Mouse (Mus musculus): ENCODE data around the gene Twsg1.
A peak's percentile ranks its signal among the peaks of the same experiment; 100 is the strongest.
"Not testable (repeated sequence)": the region's sequence is repeated elsewhere in the genome, so short reads cannot be mapped to it uniquely, and the experiment has no call there.

Twsg1 gene

DNA sequence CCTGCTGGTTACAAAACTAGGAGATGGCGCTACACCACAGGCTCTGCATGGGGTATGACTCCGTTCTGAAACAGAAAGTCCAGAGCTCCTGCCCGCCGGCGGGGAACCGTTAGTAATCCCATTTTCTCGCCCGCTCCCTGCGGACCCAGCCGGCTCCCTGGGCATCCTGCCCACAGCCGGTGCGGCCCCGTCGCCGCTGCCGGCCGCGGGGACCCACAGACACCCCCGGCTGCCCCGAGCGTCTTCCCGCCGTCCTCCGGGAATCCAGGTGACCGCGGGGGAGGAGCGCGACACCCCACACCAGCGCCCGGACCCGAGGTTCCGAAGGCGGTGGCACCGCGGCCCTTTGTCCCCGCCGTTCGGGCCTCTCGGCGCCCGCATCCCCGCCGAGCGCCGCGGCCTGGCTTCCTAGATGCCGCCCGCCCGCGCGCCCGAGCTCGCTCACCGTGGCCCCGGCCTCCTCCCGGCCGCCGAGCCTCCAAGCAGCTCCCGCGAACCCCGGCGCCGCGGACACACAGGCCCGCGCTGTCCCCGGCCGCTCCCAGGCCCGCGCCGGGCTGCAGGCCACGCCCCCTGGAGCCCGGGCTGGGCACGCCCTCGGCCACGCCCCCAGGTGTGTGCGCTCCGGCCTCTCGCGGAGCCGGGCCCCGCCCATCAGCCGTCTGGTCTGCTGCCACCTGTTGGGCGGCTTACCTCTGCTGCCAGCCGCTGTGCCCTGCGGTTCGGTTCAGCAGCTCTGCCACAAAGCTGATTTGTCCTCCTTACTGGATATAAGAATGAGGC, at the start of gene Twsg1:
Gene Twsg1, minus strand, starts transcription at position 605 of the 783 bp plus-strand sequence.
- DNase-seq (ENCODE audit: low read depth, low spot score) = peak; percentile 88

DNA sequence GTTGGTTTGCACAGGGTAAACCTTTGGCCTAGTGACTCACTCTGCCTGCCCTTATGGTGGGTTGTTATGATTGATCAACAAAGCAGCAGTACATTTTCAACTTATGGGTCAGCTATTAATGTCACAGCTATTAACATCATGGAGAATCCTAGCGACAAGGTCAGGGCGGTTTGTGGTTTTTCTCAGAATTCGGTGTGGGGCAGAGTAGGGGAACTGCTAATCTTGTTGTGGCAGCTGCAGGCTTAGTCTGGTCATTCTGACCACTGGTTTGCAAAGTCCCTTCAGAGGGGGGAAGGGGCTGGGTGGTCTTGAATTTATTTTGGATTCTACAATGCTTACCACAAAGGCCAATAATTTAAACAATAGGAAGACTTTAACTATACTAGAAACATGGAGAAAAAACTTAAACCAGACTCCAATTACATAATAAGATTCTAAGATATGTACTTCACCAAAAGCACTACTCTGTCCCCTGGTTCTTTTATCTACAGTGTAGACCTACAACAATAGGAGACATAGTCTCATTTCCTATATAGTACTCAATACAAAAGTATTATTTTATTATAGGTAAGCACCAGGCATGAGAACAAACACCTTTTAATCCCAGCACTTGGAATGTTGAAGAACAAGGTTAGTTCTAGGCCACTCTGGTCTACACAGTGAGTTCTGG, 37.3 kb upstream of the Twsg1 start:
- DNase-seq (ENCODE audit: low read depth, low spot score) = no peak

- DNase-seq (ENCODE audit: low read depth, low spot score) = not testable (repeated sequence)
Measured at GRCm38 (mm10) chr17:65976720-65977119, 25.7 kb upstream of the Twsg1 start.

- DNase-seq (ENCODE audit: low read depth, low spot score) = peak; percentile 42
Measured at GRCm38 (mm10) chr17:65967751-65968150, 16.7 kb upstream of the Twsg1 start.

DNA sequence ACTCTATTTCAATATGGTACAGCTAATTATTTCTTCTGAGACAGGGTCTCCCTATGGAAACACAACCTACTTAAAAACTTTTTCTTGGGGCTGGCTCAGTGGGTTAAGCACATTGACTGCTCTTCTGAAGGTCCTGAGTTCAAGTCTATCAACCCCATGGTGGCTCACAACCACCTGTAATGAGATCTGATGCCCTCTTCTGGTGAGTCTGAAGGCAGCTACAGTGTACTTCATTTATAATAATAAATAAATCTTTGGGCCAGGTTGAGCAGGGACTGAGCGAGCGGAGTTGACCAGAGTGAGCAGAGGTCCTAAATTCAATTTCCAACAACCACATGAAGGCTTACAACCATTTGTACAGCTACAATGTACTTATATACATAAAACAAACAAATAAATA, 11.2 kb upstream of the Twsg1 start:
- no peak for DNase-seq (ENCODE audit: low read depth, low spot score)

- no peak for DNase-seq (ENCODE audit: low read depth, low spot score)
Measured at GRCm38 (mm10) chr17:65961606-65962136, 10.6 kb upstream of the Twsg1 start.

GRCm38 (mm10) chr17:65959011-65959410, 8.0 kb upstream of the Twsg1 start:
- DNase-seq (ENCODE audit: low read depth, low spot score) = no peak

DNA sequence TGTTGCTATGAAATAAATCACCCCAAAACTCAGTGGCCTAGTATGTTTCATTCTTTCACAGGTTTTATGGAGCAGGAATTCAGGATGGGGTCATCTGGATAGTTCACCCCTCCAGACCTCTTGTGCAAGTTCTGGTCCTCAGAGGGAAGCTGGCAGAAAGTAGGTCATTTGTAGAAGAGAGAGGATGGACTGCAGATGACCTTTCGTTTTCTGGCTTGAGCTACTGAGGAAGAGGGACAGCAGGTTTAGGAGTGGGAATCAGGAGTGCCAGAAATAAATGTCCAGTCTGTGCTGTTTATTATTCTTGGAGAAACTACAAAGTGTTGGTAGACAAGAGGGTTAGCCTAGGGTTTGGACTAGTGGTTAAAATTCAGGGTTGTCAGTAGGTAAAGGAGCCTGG, 7.3 kb upstream of the Twsg1 start:
- DNase-seq (ENCODE audit: low read depth, low spot score) = no peak

GRCm38 (mm10) chr17:65957782-65958325, 6.8 kb upstream of the Twsg1 start:
- no peak for DNase-seq (ENCODE audit: low read depth, low spot score)

DNA sequence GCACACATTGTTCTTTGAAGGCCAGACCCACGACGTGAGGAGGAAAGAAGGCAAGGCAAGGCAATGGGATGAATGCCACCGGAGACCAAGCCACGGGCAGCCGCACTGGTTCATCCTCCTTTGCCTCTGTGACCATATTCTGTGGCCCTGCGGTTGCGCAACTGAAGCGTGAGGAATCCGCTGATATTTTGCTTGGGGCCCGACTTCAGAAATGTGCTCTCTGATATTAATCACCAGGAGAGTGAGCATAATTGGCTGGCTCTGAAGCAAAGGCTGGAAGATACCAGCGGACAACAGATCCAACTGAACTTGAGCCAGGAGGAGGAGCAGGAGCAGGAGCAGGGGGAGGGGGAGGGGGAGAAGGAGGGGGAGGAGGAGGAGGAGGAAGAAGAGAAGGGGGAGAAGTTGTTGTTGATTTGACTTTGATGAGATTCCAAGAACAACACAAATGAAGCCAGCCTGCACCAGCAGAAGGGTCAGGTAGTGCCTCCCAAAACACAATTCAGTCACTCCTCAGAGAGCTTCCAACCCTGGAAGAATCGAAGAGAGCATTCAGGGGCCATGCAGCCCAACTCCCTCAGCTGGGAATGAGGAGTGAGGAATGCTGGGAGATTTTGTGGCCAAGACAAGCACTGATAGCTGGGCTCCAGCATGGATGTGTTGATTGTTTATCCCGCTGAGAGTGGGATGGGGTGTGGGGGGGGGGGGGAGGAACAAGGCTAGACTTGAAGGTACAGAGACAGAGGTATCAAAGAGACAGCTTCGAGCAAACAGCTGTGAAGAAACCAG, 6.2 kb upstream of the Twsg1 start:
- peak; percentile 42 for DNase-seq (ENCODE audit: low read depth, low spot score)

DNA sequence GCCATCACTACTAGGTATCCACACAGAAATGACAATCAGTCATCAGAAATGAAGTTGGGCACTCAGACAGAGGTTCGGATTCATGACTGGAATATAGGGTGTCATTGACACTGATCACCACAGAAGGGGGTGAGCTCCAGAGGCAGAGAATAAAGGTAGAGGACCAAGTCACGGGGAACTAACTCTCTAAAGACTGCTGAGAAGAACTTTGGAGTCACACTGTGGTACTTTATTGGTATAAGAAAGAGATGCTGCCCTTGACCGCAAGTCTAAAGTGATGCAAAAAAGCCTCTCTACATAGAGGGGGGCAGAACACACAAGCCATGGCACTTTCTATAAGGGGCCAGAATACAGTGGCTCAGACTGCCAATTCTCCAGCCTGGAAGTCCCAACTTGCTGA, 5.1 kb upstream of the Twsg1 start:
- peak; percentile 65 for DNase-seq (ENCODE audit: low read depth, low spot score)

- no peak for DNase-seq (ENCODE audit: low read depth, low spot score)
Measured at GRCm38 (mm10) chr17:65953959-65954358, 2.9 kb upstream of the Twsg1 start.

- no peak for DNase-seq (ENCODE audit: low read depth, low spot score)
Measured at GRCm38 (mm10) chr17:65952083-65952482, 1.1 kb upstream of the Twsg1 start.

- DNase-seq (ENCODE audit: low read depth, low spot score) = no peak
Measured at GRCm38 (mm10) chr17:65950183-65950582, 843 bp downstream of the Twsg1 start.

DNA sequence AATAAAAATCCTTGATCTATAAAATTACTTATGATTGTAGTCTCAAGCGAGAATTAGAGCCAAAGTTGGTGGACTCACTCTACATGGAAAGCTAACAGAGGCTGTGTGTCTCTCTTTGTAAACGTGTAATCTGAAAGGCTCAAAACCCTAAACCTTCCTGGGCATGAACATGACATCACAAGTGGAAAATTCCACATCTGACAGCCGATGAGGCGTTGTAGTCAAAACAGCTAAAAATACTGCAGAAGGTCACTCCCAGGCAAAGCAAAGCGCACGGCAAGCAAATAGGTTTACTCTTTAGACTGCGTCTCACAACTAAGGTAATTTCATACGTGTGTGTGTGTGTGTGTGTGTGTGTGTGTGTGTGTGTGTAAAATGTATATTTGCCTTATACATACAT, 3.7 kb downstream of the Twsg1 start:
- no peak for DNase-seq (ENCODE audit: low read depth, low spot score)

- DNase-seq (ENCODE audit: low read depth, low spot score) = no peak
Measured at GRCm38 (mm10) chr17:65945420-65945819, 5.6 kb downstream of the Twsg1 start.

- no peak for DNase-seq (ENCODE audit: low read depth, low spot score)
Measured at GRCm38 (mm10) chr17:65942394-65942793, 8.6 kb downstream of the Twsg1 start.

- DNase-seq (ENCODE audit: low read depth, low spot score) = peak; percentile 27
Measured at GRCm38 (mm10) chr17:65941275-65941674, 9.8 kb downstream of the Twsg1 start.

- no peak for DNase-seq (ENCODE audit: low read depth, low spot score)
Measured at GRCm38 (mm10) chr17:65940221-65940620, 10.8 kb downstream of the Twsg1 start.

DNA sequence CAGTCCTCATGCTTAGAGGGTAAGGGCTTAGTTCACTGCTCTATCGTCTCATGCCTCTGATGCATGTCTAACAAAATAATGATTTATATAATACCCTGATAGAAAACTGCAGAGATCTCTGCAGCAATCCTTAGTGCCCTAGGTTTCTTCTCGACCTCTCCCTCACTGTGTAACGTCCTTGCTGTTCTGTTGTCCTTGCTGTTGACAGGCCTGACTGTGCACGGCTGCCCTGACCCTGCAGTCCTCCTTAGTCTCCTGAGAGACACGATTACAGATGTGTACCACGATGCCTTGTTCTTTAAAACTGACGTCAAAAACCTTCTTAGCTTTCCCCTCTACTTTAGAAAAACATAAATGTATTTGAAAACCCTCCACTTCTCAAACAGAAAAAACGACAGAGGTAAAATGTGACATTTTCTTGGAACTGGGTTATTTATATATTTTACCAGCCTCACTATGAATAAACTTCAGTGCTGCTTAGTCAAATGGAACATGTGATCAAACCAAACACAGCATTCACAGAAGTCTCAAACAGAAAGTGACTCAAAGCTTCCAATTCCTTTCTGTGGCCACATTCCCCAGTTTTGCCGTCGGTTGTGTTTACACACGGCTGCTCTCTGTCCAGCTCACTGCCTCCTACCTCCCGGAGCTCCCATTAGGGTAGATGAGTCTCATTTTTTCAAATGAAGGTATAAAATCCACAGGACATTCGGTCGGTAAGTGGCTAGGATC, 11.4 kb downstream of the Twsg1 start:
- DNase-seq (ENCODE audit: low read depth, low spot score) = no peak

GRCm38 (mm10) chr17:65937671-65938070, 13.4 kb downstream of the Twsg1 start:
- DNase-seq (ENCODE audit: low read depth, low spot score) = no peak

All from ES-CJ7 (cell line).